Mouse (Mus musculus): Measurements from ENCODE around the gene Iqcn.

The Iqcn gene

DNA sequence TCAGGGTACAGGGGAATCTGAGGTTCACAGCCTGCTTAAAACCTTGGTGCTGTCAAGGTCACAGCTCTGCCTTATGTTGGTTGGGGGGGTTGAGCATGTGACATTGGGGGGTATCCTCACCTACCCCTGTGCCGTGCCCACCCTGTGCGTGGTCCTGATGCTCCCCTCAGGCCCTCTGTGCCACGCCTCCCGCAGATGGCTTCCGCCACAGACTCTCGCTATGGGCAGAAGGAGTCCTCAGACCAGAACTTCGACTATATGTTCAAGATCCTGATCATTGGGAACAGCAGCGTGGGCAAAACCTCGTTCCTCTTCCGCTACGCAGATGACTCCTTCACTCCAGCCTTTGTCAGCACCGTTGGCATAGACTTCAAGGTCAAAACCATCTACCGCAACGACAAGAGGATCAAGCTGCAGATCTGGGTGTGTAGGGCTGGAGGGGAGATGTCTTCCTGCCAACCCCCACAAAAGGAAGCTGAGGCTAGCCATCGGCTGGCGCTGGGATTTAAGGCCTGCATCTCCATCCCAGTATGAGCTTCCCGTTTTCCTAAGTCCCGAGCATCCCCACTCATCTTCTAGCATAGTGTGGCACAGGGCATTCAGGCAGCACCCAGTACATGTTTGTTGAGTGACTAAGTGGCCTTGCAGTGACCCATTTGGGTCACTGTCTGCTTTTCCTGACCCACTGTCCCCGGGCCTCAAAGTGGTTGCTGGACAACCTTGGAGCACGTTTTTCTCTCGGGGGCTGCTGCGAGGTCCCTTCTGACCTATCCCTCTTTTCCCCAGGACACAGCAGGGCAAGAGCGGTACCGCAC, 52.6 kb downstream of the Iqcn start:
- no peak for DNase-seq (ENCODE audit: low spot score)

DNA sequence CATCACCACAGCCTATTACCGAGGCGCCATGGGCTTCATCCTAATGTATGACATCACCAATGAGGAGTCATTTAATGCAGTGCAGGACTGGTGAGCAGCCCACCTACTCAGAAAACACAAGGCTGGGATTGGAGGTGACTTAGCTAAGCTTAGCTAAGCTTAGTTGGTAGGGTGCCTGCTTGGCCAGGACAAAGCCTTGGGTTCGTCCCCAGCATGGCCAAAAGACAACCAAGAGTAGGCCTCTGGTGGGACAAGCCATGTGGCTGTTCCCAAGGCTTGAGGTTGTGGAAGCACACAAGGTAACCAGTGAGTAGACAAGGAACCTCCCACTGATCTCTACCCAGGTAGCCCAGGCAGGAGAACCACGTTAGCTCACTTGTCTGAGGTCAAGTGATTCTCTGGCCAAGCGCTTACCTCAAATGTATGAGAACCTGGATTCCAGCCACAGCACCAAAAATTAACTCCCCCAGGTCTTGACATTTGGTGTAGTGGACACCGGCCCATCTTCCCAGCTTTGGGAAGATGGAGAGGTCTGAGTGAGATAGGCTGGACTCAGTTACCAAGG, 53.3 kb downstream of the Iqcn start:
- no peak for DNase-seq (ENCODE audit: low spot score)

DNA sequence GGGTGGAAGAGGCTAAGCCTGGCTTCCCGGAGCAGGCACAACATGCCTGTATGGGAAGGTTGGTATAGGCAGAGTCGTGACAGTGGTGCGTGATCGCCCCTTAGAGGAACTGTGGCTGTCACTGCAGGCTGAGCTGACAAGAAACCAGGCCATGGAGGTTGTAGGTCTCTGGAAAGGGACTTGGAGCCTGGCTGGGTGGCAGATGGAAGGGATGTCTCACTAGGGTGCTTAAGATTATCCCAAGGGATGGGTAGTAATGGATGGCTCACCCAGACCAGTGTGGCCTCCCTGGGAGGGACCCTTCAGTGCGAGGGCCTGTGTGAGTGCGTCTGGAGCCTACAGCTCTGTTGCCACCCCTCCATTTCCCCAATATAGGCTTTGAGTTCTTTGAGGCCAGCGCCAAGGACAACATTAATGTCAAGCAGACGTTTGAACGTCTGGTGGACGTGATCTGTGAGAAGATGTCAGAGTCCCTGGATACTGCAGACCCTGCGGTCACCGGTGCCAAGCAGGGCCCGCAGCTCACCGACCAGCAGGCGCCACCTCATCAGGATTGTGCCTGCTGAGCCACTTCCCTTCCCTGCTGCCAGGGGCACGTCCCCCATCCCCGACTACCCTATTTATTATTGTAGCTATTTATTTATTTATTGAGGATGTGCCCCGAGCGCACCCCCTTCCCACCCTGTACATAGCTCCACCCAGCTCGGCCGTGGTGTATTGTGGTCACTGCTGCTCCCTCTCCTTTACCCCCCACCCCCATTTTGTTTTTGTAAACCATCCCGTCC, 54.5 kb downstream of the Iqcn start:
- no peak for DNase-seq (ENCODE audit: low spot score)

GRCm38 (mm10) chr8:70758308-70758615, 55.0 kb downstream of the Iqcn start:
- no peak for DNase-seq (ENCODE audit: low spot score)

DNA sequence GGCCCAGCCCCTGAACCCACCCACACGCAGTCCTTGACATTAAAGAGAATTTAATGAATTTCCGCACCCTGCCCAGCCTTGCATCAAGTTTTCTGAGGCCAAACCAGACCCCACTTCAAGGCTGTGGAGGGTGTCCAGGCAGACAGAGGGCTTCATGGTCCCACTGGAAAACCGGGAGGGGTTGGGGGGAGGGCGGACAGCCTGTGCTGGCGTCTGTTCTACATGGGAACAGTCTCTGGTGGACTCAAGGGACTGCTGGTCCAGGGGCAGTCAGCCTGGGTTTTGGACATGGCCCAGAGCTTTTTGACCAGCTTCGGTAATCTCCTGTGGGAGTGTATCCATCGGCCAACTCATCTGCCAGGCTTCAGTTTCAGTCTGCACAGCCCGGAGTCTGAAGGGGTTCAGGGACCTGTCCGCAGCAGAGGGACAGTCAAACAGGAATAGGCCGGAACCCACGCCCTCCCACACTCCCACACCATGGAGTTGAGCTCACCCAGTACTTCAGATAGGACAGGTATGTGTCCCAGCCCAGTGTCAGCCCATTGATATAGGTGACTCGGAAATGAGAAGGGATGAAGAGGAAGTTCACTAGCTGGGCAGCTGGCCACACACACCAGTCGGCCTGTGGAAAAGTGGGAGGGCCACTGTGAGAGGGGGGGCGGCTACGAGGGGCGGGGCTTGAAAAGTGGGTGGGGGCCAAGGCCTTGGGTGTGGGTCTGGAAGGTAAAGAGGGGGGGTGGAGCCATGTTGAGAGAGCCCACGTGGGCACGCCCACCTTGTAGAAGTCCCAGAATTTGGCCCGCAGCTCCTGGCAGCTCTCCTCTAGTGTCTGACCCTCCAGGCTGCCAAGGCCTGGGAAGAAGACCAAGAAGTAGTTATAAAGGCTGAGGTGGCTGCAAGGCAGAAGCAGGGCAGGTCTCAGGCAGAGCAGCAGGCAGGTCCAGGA, 55.6 kb downstream of the Iqcn start:
- no peak for DNase-seq (ENCODE audit: low spot score)

DNA sequence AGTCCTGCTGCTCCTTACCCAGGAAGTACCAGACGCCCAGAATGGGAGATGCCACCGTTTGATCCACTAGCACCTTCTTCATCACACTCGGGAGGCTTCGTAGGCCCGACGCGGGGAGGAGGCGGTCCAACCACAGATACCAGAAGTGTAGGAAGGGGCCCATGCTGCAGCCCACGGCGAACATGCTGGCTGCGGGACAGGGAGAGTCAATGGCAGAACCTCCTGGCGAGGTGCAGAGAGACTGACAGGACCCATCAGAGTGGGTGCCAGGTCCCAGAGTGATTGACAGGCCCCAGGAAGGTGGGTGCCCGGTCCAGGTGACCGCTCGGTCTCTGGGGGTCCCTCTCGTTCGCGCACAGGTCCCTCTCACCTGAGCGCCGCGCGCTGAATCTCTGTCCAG, 57.1 kb downstream of the Iqcn start:
- DNase-seq (ENCODE audit: low spot score) = no peak

- peak; percentile 62 for DNase-seq (ENCODE audit: low spot score)
These were observed 57.6 kb downstream of the Iqcn start, which contains the start of gene Mpv17l2 for GRCm38 (mm10) chr8:70760775-70761406. TSS of gene Mpv17l2 (minus strand) at chr8:70760946.

DNA sequence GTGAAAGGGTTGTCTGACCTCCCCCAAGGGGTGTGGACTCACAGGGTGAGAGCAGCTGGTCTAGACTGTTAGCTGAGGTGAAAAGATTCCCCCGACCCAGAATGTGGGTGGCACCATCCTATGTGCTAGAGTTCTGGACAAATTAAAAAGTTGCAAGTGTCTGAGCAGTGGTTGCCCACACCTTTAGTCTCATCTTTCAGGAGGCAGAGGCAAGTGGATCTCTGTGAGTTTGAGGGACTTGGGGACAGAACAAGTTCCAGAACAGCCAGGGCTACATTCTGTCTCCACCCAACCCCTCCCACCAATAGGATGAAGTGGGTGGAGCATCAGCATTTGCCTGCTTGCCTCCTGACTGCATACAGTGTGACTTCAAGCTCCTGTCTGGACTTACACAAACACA, 58.9 kb downstream of the Iqcn start:
- no peak for DNase-seq (ENCODE audit: low spot score)

DNA sequence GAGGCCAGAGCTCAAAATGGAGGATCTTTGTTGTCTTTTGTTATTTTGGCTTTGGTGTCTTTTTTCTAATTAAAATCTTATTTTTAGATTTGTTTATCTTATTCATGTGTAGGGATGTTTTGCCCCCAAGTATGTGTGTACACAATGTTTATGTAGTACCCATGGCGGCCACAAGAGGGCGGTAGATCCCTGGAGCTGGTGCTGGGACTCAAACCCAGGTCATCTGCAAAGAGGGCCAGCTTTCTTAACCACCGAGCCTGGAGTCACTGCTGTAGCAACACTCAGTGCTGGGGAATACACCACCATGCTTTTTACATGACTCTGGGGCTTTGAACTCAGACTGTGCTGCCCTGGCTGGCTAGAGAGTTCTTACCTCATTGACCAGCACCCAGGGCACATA, 60.1 kb downstream of the Iqcn start:
- DNase-seq (ENCODE audit: low spot score) = no peak

DNA sequence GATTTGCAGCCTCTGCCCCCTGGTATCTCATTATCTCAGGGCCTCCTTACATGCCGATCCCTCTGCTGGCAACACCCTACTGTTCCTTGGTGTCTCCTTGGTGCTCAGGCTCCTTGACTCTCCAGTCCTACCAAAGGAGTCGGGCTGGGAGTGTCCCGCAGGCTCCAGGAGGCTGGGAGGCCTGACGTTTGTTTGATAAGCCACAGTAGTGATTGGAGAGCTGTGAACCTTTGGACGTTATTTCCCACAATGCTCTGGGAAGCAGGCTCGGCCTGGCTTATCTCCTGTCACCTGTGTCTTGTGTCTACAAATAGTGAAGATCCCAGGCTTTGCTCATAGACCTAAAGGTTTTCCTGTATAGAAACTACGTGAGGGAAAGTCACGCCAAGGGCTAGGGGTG, 60.8 kb downstream of the Iqcn start:
- no peak for DNase-seq (ENCODE audit: low spot score)

DNA sequence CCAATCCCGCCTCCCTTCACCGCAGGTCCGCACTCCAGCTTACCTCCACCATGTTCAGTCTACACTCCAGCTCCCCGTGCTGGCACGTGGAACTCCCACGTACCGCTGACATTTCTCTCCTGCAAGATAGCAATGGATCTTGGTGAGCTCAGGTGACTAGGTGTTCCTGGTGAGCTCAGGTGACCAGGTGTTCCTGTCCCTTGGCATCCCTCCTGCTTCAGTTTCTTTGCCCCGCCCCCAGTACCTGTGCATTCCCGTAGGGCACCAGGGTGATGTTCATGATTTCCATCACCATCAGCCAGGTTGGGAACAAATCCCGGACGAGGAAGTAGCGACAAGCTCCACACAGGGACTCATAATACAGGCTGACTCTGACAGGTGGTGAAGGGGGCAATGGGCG, 61.4 kb downstream of the Iqcn start:
- DNase-seq (ENCODE audit: low spot score) = no peak

GRCm38 (mm10) chr8:70765329-70765728, 62.1 kb downstream of the Iqcn start:
- no peak for DNase-seq (ENCODE audit: low spot score)

- DNase-seq (ENCODE audit: low spot score) = no peak
These were observed 62.7 kb downstream of the Iqcn start for GRCm38 (mm10) chr8:70765838-70766570.

GRCm38 (mm10) chr8:70766571-70767440, 63.5 kb downstream of the Iqcn start:
- no peak for DNase-seq (ENCODE audit: low spot score)

All from ovary, postnatal 10 days (tissue).